In genomic region chr8:107436841-107437421, GRCm38 (mm10) we compare ENCODE assay signal across 8 mouse cellular contexts. TPM values are rescaled to one million over a fixed set of nuclear protein-coding genes. Genes with fewer than 3 reads are reported as not detected.
DNase-seq lines count a peak whose midpoint lies in the region; ATAC-seq and TF ChIP-seq lines count a peak whose summit lies in the region.

No protein-coding gene starts in this region.

- no peak for TF ChIP-seq CTCF in heart, postnatal 0 days (IDR thresholded peaks at IDR 0.05; ENCODE audit: low read depth)

- peak overlapping the region; percentile 97 for H3K4me3 ChIP-seq in heart, postnatal 0 days (ENCODE audit: low read depth, low read length)
- peak overlapping the region; percentile 81 for H3K4me3 ChIP-seq in limb, embryonic 13.5 days
- peak overlapping the region; percentile 95 for H3K4me3 ChIP-seq in midbrain, embryonic 16.5 days (ENCODE audit: low read depth, low read length)

- DNase-seq in ovary, adult 18-20 months (ENCODE audit: low spot score) = peak; percentile 8
- DNase-seq in ovary, postnatal 10 days (ENCODE audit: low spot score) = no peak
- DNase-seq in c-Kit-positive CD71-positive TER-119-positive erythroid progenitor cells, embryonic 14.5 days (ENCODE audit: low spot score) = peak; percentile 82
- DNase-seq in heart, postnatal 0 days (ENCODE audit: low spot score) = peak; percentile 27
- DNase-seq in cerebellum, postnatal 14 days = no peak
- no peak for DNase-seq in adrenal gland, adult (ENCODE audit: inconsistent age in 2 of 2, low spot score in 1 of 2)

- H3K9ac ChIP-seq in heart, postnatal 0 days (replicated peaks; ENCODE audit: low read depth, low read length) = peak overlapping the region; percentile 90
- peak overlapping the region; percentile 88 for H3K9ac ChIP-seq in limb, embryonic 13.5 days
- peak overlapping the region; percentile 93 for H3K9ac ChIP-seq in midbrain, embryonic 16.5 days (ENCODE audit: low read depth, low read length)

- no peaks in the 10 kb centered on the region for H3K9me3 ChIP-seq in heart, postnatal 0 days (replicated peaks; ENCODE audit: control insufficient read depth, low read length)
- no peaks in the 10 kb centered on the region for H3K9me3 ChIP-seq in limb, embryonic 13.5 days
- H3K9me3 ChIP-seq in midbrain, embryonic 16.5 days (replicated peaks; ENCODE audit: control insufficient read depth, low read length, poor library complexity, severe bottlenecking) = no peaks in the 10 kb centered on the region

- H3K27me3 ChIP-seq in heart, postnatal 0 days (ENCODE audit: control insufficient read depth, insufficient read depth, low read length) = no peaks in the 10 kb centered on the region
- no peaks in the 10 kb centered on the region for H3K27me3 ChIP-seq in limb, embryonic 13.5 days
- H3K27me3 ChIP-seq in midbrain, embryonic 16.5 days (ENCODE audit: control insufficient read depth, insufficient read depth, low read depth, low read length) = no peaks in the 10 kb centered on the region

- peak overlapping the region; percentile 93 for H3K27ac ChIP-seq in heart, postnatal 0 days (ENCODE audit: low read depth)
- H3K27ac ChIP-seq in limb, embryonic 13.5 days = peak overlapping the region; percentile 84
- peak overlapping the region; percentile 87 for H3K27ac ChIP-seq in midbrain, embryonic 16.5 days (ENCODE audit: low read length)

- 0 out of 2 replicates have a peak, but pooled peaks have one; percentile 15 for ATAC-seq in heart, postnatal 0 days (ENCODE audit: insufficient read depth, low read depth)
- peak; percentile 12; the same call in 1 of the 2 replicates for ATAC-seq in limb, embryonic 13.5 days (ENCODE audit: low FRiP score, low read depth)
- ATAC-seq in midbrain, embryonic 16.5 days = no peak

- peak overlapping the region; percentile 80 for H3K4me2 ChIP-seq in heart, postnatal 0 days (ENCODE audit: low read depth, low read length)
- H3K4me2 ChIP-seq in limb, embryonic 13.5 days (replicated peaks) = peak overlapping the region; percentile 74
- peak overlapping the region; percentile 77 for H3K4me2 ChIP-seq in midbrain, embryonic 16.5 days (ENCODE audit: low read length)

- peaks cover 6% of the 10 kb centered on the region; the same call in 1 of the 2 replicates for H3K4me1 ChIP-seq in heart, postnatal 0 days (ENCODE audit: control insufficient read depth, insufficient read depth)
- peaks cover 21% of the 10 kb centered on the region for H3K4me1 ChIP-seq in limb, embryonic 13.5 days
- H3K4me1 ChIP-seq in midbrain, embryonic 16.5 days (ENCODE audit: control insufficient read depth, insufficient read depth, low read length) = peaks cover 17% of the 10 kb centered on the region

- no peaks in the 10 kb centered on the region for H3K36me3 ChIP-seq in heart, postnatal 0 days (replicated peaks; ENCODE audit: control insufficient read depth, insufficient read depth, low read length)
- H3K36me3 ChIP-seq in limb, embryonic 13.5 days = peaks cover 3% of the 10 kb centered on the region; the same call in 1 of the 2 replicates
- no peaks in the 10 kb centered on the region for H3K36me3 ChIP-seq in midbrain, embryonic 16.5 days (ENCODE audit: control insufficient read depth, insufficient read depth, low read length)

- no peak for TF ChIP-seq EP300 in heart, postnatal 0 days (IDR thresholded peaks at IDR 0.05; ENCODE audit: low read depth)

- 5% methylated on average over 16 of the region's 16 CpGs for WGBS in heart, postnatal 0 days
- 10% methylated on average over 16 of the region's 16 CpGs for WGBS in limb, embryonic 13.5 days
- WGBS in midbrain, embryonic 16.5 days = 8% methylated on average over 16 of the region's 16 CpGs

RNA-seq across cellular contexts. Expression of gene Wwp2, which starts 0.8 kb away (rescaled TPM):
- total RNA-seq in heart, postnatal 0 days (2014; rRNA removed; ENCODE audit: low replicate concordance) = 37.5 and 40.5 TPM in 2 replicates
- 18.4 and 20.4 TPM in 2 replicates for polyA plus RNA-seq in heart, postnatal 0 days (2015; fragmentation: Nextera tagmentation; extraction: Ambion mirVana)
- polyA plus RNA-seq in limb, embryonic 13.5 days (2015; fragmentation: Nextera tagmentation; extraction: Ambion mirVana) = 329 and 357 TPM in 2 replicates
- polyA plus RNA-seq in midbrain, embryonic 16.5 days (2015; fragmentation: Nextera tagmentation; extraction: Ambion mirVana) = 39.0 and 42.7 TPM in 2 replicates

RNA-seq across cellular contexts. Expression of gene Nob1, which starts 12.1 kb away (rescaled TPM):
- 9.4 and 26.1 TPM in 2 replicates for total RNA-seq in heart, postnatal 0 days (2014; rRNA removed; ENCODE audit: low replicate concordance)
- 32.4 and 35.6 TPM in 2 replicates for polyA plus RNA-seq in heart, postnatal 0 days (2015; fragmentation: Nextera tagmentation; extraction: Ambion mirVana)
- polyA plus RNA-seq in limb, embryonic 13.5 days (2015; fragmentation: Nextera tagmentation; extraction: Ambion mirVana) = 95.3 and 96.4 TPM in 2 replicates
- polyA plus RNA-seq in midbrain, embryonic 16.5 days (2015; fragmentation: Nextera tagmentation; extraction: Ambion mirVana) = 67.8 and 73.1 TPM in 2 replicates

RNA-seq across cellular contexts. Expression of gene Nqo1, which starts 33.9 kb away (rescaled TPM):
- total RNA-seq in heart, postnatal 0 days (2014; rRNA removed; ENCODE audit: low replicate concordance) = 20.8 and 34.6 TPM in 2 replicates
- polyA plus RNA-seq in heart, postnatal 0 days (2015; fragmentation: Nextera tagmentation; extraction: Ambion mirVana) = 19.7 and 19.9 TPM in 2 replicates
- polyA plus RNA-seq in limb, embryonic 13.5 days (2015; fragmentation: Nextera tagmentation; extraction: Ambion mirVana) = 18.8 and 20.3 TPM in 2 replicates
- polyA plus RNA-seq in midbrain, embryonic 16.5 days (2015; fragmentation: Nextera tagmentation; extraction: Ambion mirVana) = 5.3 and 7.1 TPM in 2 replicates

Comparison
In these comparisons a context has a peak if more than half of its experiments do, and no peak if none do; other contexts are left out.
1. DNase-seq: peak in ovary, adult 18-20 months (single experiment), c-Kit-positive CD71-positive TER-119-positive erythroid progenitor cells, embryonic 14.5 days (single experiment) and heart, postnatal 0 days (single experiment); none in ovary, postnatal 10 days (single experiment), cerebellum, postnatal 14 days (0 of 2) and adrenal gland, adult (0 of 2).
2. Peak in every context shown above with its lines, with median percentiles within 50 percentile points of each other: H3K27ac ChIP-seq, H3K4me2 ChIP-seq, H3K4me3 ChIP-seq and H3K9ac ChIP-seq.